Mouse (Mus musculus): ENCODE data around the gene Car9. TPM values are rescaled to one million over a fixed set of nuclear protein-coding genes. Genes with fewer than 3 reads are reported as not detected.

Gene Car9
- polyA plus RNA-seq (2015; fragmentation: Nextera tagmentation; extraction: Ambion mirVana) = 2.2 and 3.2 TPM in 2 replicates

DNA sequence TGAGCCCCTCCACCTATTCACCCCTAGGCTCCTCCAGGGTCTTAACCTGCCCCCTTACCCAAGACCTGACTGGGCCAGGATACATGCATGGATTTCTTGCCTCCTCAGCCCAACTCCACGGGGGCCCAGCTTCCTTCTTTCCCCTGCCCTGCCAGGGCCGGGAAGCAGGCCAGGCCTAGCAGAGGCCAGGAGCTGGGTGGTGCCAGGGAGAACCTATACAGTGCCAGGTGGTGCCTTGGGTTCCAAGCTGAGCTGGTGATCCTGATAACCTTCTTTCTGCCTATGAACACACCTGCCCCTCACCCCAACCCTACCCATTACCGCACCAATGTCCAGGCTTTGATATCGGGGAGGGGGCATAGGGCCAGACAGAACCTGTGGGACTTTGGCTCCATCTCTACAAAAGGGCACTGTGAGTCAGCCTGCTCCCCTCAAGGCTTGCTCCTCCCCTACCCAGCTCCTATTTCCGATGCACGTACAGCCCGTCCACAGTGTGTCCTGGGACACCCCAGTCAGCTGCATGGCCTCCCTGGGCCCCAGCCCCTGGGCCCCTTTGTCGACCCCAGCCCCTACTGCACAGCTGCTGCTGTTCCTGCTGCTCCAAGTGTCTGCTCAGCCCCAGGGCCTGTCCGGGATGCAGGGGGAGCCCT is at the start of gene Car9:
TSS of gene Car9 (plus strand) at position 431 of the 650 bp plus-strand sequence.

GRCm38 (mm10) chr4:43483535-43484091 is 23.2 kb upstream of the Car9 start, which contains the start of gene Sit1:
Gene Sit1, minus strand, starts transcription at chr4:43483734.

GRCm38 (mm10) chr4:43492821-43493185 is 14.0 kb upstream of the Car9 start, which contains the start of gene Ccdc107:
Gene Ccdc107, plus strand, starts transcription at chr4:43492900.

GRCm38 (mm10) chr4:43499407-43500333 is 7.1 kb upstream of the Car9 start, which contains the start of gene Arhgef39:
Gene Arhgef39, minus strand, starts transcription at chr4:43499695.

GRCm38 (mm10) chr4:43561997-43562768 is 55.4 kb downstream of the Car9 start, which contains the start of the genes Creb3 and Tln1:
Gene Creb3, plus strand, starts transcription at chr4:43562332.
Gene Tln1, minus strand, starts transcription at chr4:43562691.

Other genes with a start within 250 kb of the Car9 start
- gene Atp8b5, start 239.8 kb upstream of the Car9 start, polyA plus RNA-seq (2015; fragmentation: Nextera tagmentation; extraction: Ambion mirVana) = 0.23 and 0.71 TPM in 2 replicates
- gene Rusc2, start 125.0 kb upstream of the Car9 start, polyA plus RNA-seq (2015; fragmentation: Nextera tagmentation; extraction: Ambion mirVana) = 14.3 and 18.3 TPM in 2 replicates
- 0.11 and 0.55 TPM in 2 replicates for gene Fam166b, start 77.8 kb upstream of the Car9 start, polyA plus RNA-seq (2015; fragmentation: Nextera tagmentation; extraction: Ambion mirVana)
- 7.3 and 7.7 TPM in 2 replicates for gene Tesk1, start 65.0 kb upstream of the Car9 start, polyA plus RNA-seq (2015; fragmentation: Nextera tagmentation; extraction: Ambion mirVana)
- 3.2 and 3.8 TPM in 2 replicates for gene Cd72, start 52.3 kb upstream of the Car9 start, polyA plus RNA-seq (2015; fragmentation: Nextera tagmentation; extraction: Ambion mirVana)
- gene Sit1, start 23.2 kb upstream of the Car9 start, polyA plus RNA-seq (2015; fragmentation: Nextera tagmentation; extraction: Ambion mirVana) = 0.41 TPM in 1 of 2 replicates, not detected in the other
- 127 and 185 TPM in 2 replicates for gene Ccdc107, start 14.1 kb upstream of the Car9 start, polyA plus RNA-seq (2015; fragmentation: Nextera tagmentation; extraction: Ambion mirVana)
- gene Arhgef39, start 7.3 kb upstream of the Car9 start, polyA plus RNA-seq (2015; fragmentation: Nextera tagmentation; extraction: Ambion mirVana) = 6.2 and 8.6 TPM in 2 replicates
- gene Tpm2, start 16.8 kb downstream of the Car9 start, polyA plus RNA-seq (2015; fragmentation: Nextera tagmentation; extraction: Ambion mirVana) = 81.1 and 120 TPM in 2 replicates
- 167 and 207 TPM in 2 replicates for gene Creb3, start 55.4 kb downstream of the Car9 start, polyA plus RNA-seq (2015; fragmentation: Nextera tagmentation; extraction: Ambion mirVana)
- 67.9 and 68.8 TPM in 2 replicates for gene Tln1, start 55.7 kb downstream of the Car9 start, polyA plus RNA-seq (2015; fragmentation: Nextera tagmentation; extraction: Ambion mirVana)
- gene Rgp1, start 71.7 kb downstream of the Car9 start, polyA plus RNA-seq (2015; fragmentation: Nextera tagmentation; extraction: Ambion mirVana) = 12.4 and 20.5 TPM in 2 replicates
- 9.6 and 13.0 TPM in 2 replicates for gene Gba2, start 71.9 kb downstream of the Car9 start, polyA plus RNA-seq (2015; fragmentation: Nextera tagmentation; extraction: Ambion mirVana)
- gene Msmp, start 77.5 kb downstream of the Car9 start, polyA plus RNA-seq (2015; fragmentation: Nextera tagmentation; extraction: Ambion mirVana) = 1.9 and 2.8 TPM in 2 replicates
- gene Npr2, start 125.0 kb downstream of the Car9 start, polyA plus RNA-seq (2015; fragmentation: Nextera tagmentation; extraction: Ambion mirVana) = 11.2 and 13.3 TPM in 2 replicates
- gene Spag8, start 146.6 kb downstream of the Car9 start, polyA plus RNA-seq (2015; fragmentation: Nextera tagmentation; extraction: Ambion mirVana) = 0.72 and 0.92 TPM in 2 replicates
- 236 and 326 TPM in 2 replicates for gene Hint2, start 149.5 kb downstream of the Car9 start, polyA plus RNA-seq (2015; fragmentation: Nextera tagmentation; extraction: Ambion mirVana)
- 3.6 and 4.9 TPM in 2 replicates for gene Tmem8b, start 162.0 kb downstream of the Car9 start, polyA plus RNA-seq (2015; fragmentation: Nextera tagmentation; extraction: Ambion mirVana)
- 2.9 and 3.1 TPM in 2 replicates for gene Fam221b, start 162.2 kb downstream of the Car9 start, polyA plus RNA-seq (2015; fragmentation: Nextera tagmentation; extraction: Ambion mirVana)
- gene Olfr70, start 193.8 kb downstream of the Car9 start, polyA plus RNA-seq (2015; fragmentation: Nextera tagmentation; extraction: Ambion mirVana) = not detected in 2 replicates
- gene Olfr71, start 203.3 kb downstream of the Car9 start, polyA plus RNA-seq (2015; fragmentation: Nextera tagmentation; extraction: Ambion mirVana) = not detected in 2 replicates
- 3.9 and 4.3 TPM in 2 replicates for gene Hrct1, start 220.2 kb downstream of the Car9 start, polyA plus RNA-seq (2015; fragmentation: Nextera tagmentation; extraction: Ambion mirVana)
- 0.60 and 1.2 TPM in 2 replicates for gene Spaar, start 223.1 kb downstream of the Car9 start, polyA plus RNA-seq (2015; fragmentation: Nextera tagmentation; extraction: Ambion mirVana)